Mouse (Mus musculus): ENCODE results near the gene Tbx4. TPM values are rescaled to one million over a fixed set of nuclear protein-coding genes. Genes with fewer than 3 reads are reported as not detected.

Tbx4 gene
- total and polyA plus RNA-seq, 3 experiments, result not detected

DNA sequence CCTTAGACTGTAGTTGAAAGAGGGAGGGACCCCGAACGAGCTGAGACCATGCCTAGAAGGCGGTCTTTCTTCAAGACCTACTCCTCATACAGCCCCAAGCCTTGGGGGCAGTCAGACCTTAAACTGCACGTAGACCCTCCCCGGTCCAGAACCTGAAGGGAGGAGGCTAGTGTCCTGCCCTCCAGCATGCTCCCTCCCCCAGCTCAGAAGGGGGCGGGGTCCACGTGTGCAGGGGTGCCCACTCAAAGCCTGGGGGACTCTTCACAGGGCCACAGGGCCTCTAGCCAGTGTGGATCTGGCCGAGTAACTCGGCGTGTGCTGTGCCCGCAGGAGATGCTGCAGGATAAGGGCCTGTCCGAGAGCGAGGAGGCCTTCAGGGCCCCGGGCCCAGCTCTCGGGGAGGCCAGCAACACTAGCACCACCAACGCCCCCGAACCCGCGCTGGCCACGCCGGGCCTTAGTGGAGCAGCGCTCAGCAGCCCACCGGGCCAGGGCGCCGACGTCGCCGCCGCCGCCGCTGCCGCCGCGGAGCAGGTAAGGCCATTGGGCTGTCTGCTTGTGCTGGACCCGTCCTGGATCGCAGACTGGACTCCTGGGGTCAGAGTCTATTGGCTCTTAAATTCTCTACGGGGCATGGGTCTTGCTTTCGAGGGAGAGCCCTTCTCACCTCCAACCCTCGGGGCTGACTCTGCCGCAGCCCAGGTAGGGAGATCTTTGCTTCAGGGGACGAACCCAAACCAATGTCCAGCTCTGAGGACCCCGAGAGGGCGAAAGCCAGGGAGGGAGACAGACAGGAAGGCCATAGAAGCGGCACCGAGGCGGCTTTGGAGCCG is 3.7 kb downstream of the Tbx4 start:
- dilution Hi-C loops (cut with MboI; ENCODE audit: extremely low pct_ligation_motif_present, extremely low pct_unique_long_range_greater_than_20kb, low sequenced_read_pairs), result no loop called here

DNA sequence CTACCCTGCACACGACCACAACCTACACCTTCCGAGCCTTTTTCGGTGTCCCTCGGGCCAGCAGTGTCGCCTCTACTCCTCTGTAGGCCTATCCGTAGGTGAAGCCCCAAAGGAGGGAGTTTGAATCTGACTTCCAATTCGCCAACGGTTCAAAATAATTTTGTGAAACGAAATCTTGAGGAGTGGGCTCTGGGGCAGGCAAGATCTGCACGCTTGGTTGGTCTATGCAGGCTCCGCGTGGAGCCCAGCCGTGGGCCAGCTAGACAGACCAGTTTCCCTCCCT is 4.3 kb downstream of the Tbx4 start:
- Histone ChIP-seq H3K36me3 (replicated peaks in 1 of 2; ENCODE audit: control insufficient read depth in 1 of 2, insufficient read depth in 1 of 2, low read length in 1 of 2) (no peaks in the 10 kb centered on the region), H3K4me1 (ENCODE audit: control insufficient read depth in 1 of 2, insufficient read depth in 2 of 2) (peaks cover 20 to 37% of the 10 kb centered on the region in 2 experiments), H3K4me2 (ENCODE audit: insufficient read depth, low read depth, poor library complexity, severe bottlenecking) (peak overlapping the region; percentile 52), H3K9me3 (replicated peaks; ENCODE audit: low read length) (no peaks in the 10 kb centered on the region), H3K27ac (ENCODE audit: insufficient read depth, low read depth) (no peak overlapping the region), H3K27me3 (replicated peaks) (peaks cover 2% of the 10 kb centered on the region), H3K9ac (ENCODE audit: insufficient read depth, low read depth) (no peak overlapping the region), H3K79me2 (replicated peaks; ENCODE audit: control insufficient read depth, extremely low read depth, insufficient read depth, poor library complexity, severe bottlenecking) (no peaks in the 10 kb centered on the region), H3K4me3 (replicated peaks in 1 of 3; ENCODE audit: low read depth in 2 of 3, low read length in 2 of 3, poor library complexity in 1 of 3) (no peak overlapping the region)
- TF ChIP-seq NRF1 (IDR thresholded peaks at IDR 0.05; ENCODE audit: low read depth, low read length) (no peak), E2F4 (IDR thresholded peaks at IDR 0.05; ENCODE audit: insufficient replicate concordance, low read depth, low read length) (no peak), CHD2 (IDR thresholded peaks at IDR 0.05; ENCODE audit: low read length) (no peak), UBTF (IDR thresholded peaks at IDR 0.05; ENCODE audit: low read depth, low read length) (no peak), HCFC1 (IDR thresholded peaks at IDR 0.05; ENCODE audit: low read depth, low read length) (no peak), MAX (IDR thresholded peaks at IDR 0.05; ENCODE audit: low read length) (no peak), ETS1 (conservative IDR thresholded peaks at IDR 0.05; ENCODE audit: low read depth, low read length) (no peak), TBP (conservative IDR thresholded peaks at IDR 0.05; ENCODE audit: low read depth, low read length) (no peak), USF1 (IDR thresholded peaks at IDR 0.05; ENCODE audit: low read depth, low read length) (no peak), PAX5 (IDR thresholded peaks at IDR 0.05; ENCODE audit: low read length) (no peak), ZNF384 (IDR thresholded peaks at IDR 0.05; ENCODE audit: low read depth, low read length) (no peak), RAD21 (IDR thresholded peaks at IDR 0.05; ENCODE audit: low read depth, low read length) (no peak)
- dilution Hi-C loops (cut with MboI; ENCODE audit: extremely low pct_ligation_motif_present, extremely low pct_unique_long_range_greater_than_20kb, low sequenced_read_pairs), result no loop called here
- no peak for DNase-seq (ENCODE audit: extremely low read depth)
- in situ Hi-C loops (cut with MboI; ENCODE audit: low pct_ligation_motif_present, low pct_unique_long_range_greater_than_20kb, low sequenced_read_pairs), result no loop called here

More for the DNA sequence above, 3.7 kb downstream of the Tbx4 start:
- no peaks in the 10 kb centered on the region for H3K36me3 ChIP-seq (replicated peaks in 1 of 2; ENCODE audit: control insufficient read depth in 1 of 2, insufficient read depth in 1 of 2, low read length in 1 of 2)
- in situ Hi-C loops (cut with MboI; ENCODE audit: low pct_ligation_motif_present, low pct_unique_long_range_greater_than_20kb, low sequenced_read_pairs), result no loop called here
- no peak overlapping the region for H3K27ac ChIP-seq (ENCODE audit: insufficient read depth, low read depth)
- no peaks in the 10 kb centered on the region for H3K79me2 ChIP-seq (replicated peaks; ENCODE audit: control insufficient read depth, extremely low read depth, insufficient read depth, poor library complexity, severe bottlenecking)
- DNase-seq (ENCODE audit: extremely low read depth), result no peak
- no peaks in the 10 kb centered on the region for H3K9me3 ChIP-seq (replicated peaks; ENCODE audit: low read length)
- H3K4me3 ChIP-seq (replicated peaks in 1 of 3; ENCODE audit: low read depth in 2 of 3, low read length in 2 of 3, poor library complexity in 1 of 3), result no peak overlapping the region
- H3K4me2 ChIP-seq (ENCODE audit: insufficient read depth, low read depth, poor library complexity, severe bottlenecking), result no peak overlapping the region
- H3K4me1 ChIP-seq (ENCODE audit: control insufficient read depth in 1 of 2, insufficient read depth in 2 of 2), result peaks cover 20 to 37% of the 10 kb centered on the region in 2 experiments
- peaks cover 2% of the 10 kb centered on the region for H3K27me3 ChIP-seq (replicated peaks)
- no peak overlapping the region for H3K9ac ChIP-seq (ENCODE audit: insufficient read depth, low read depth)
- TF ChIP-seq USF2 (conservative IDR thresholded peaks at IDR 0.05; ENCODE audit: low read depth, low read length), result no peak
- no peak for TF ChIP-seq TBP (conservative IDR thresholded peaks at IDR 0.05; ENCODE audit: low read depth, low read length)
- no peak for TF ChIP-seq ZMIZ1 (IDR thresholded peaks at IDR 0.05; ENCODE audit: low read depth, low read length)
- TF ChIP-seq ELF1 (IDR thresholded peaks at IDR 0.05; ENCODE audit: low read depth, low read length), result no peak
- TF ChIP-seq MYC (IDR thresholded peaks at IDR 0.05; ENCODE audit: low read depth, low read length), result no peak
- no peak for TF ChIP-seq BHLHE40 (IDR thresholded peaks at IDR 0.05; ENCODE audit: low read depth, low read length)
- no peak for TF ChIP-seq RCOR1 (conservative IDR thresholded peaks at IDR 0.05; ENCODE audit: low read depth, low read length)
- no peak for TF ChIP-seq POLR2A (IDR thresholded peaks at IDR 0.05; ENCODE audit: low read depth, low read length)
